Mouse (Mus musculus): ENCODE results near the gene Rasgef1b.
A peak's percentile ranks its signal among the peaks of the same experiment; 100 is the strongest.

Gene Rasgef1b

GRCm38 (mm10) chr5:99287647-99288185 lies 441.1 kb downstream of the Rasgef1b start:
- DNase-seq (ENCODE audit: low spot score): peak; percentile 24

GRCm38 (mm10) chr5:99286575-99286974 lies 442.3 kb downstream of the Rasgef1b start:
- no peak for DNase-seq (ENCODE audit: low spot score)

- no peak for DNase-seq (ENCODE audit: low spot score)
Observed at GRCm38 (mm10) chr5:99286024-99286423, 442.8 kb downstream of the Rasgef1b start.

- DNase-seq (ENCODE audit: low spot score): no peak
Observed at GRCm38 (mm10) chr5:99284369-99284768, 444.5 kb downstream of the Rasgef1b start.

GRCm38 (mm10) chr5:99283636-99284035 lies 445.2 kb downstream of the Rasgef1b start:
- DNase-seq (ENCODE audit: low spot score): no peak

- no peak for DNase-seq (ENCODE audit: low spot score)
Observed at GRCm38 (mm10) chr5:99280536-99280935, 448.3 kb downstream of the Rasgef1b start.

- no peak for DNase-seq (ENCODE audit: low spot score)
Observed at GRCm38 (mm10) chr5:99279016-99279757, 449.7 kb downstream of the Rasgef1b start.

- DNase-seq (ENCODE audit: low spot score): no peak
Observed at GRCm38 (mm10) chr5:99278364-99278763, 450.5 kb downstream of the Rasgef1b start.

- no peak for DNase-seq (ENCODE audit: low spot score)
Observed at GRCm38 (mm10) chr5:99277536-99277935, 451.3 kb downstream of the Rasgef1b start.

- DNase-seq (ENCODE audit: low spot score): no peak
Observed at GRCm38 (mm10) chr5:99274119-99274563, 454.7 kb downstream of the Rasgef1b start.

GRCm38 (mm10) chr5:99271531-99271930 lies 457.3 kb downstream of the Rasgef1b start:
- DNase-seq (ENCODE audit: low spot score): no peak

GRCm38 (mm10) chr5:99269131-99269530 lies 459.7 kb downstream of the Rasgef1b start:
- no peak for DNase-seq (ENCODE audit: low spot score)

- DNase-seq (ENCODE audit: low spot score): no peak
Observed at GRCm38 (mm10) chr5:99267338-99267737, 461.5 kb downstream of the Rasgef1b start.

- DNase-seq (ENCODE audit: low spot score): no peak
Observed at GRCm38 (mm10) chr5:99266301-99266700, 462.6 kb downstream of the Rasgef1b start.

GRCm38 (mm10) chr5:99262197-99262920 lies 466.5 kb downstream of the Rasgef1b start:
- DNase-seq (ENCODE audit: low spot score): no peak

- no peak for DNase-seq (ENCODE audit: low spot score)
Observed at GRCm38 (mm10) chr5:99261121-99261724, 467.6 kb downstream of the Rasgef1b start.

GRCm38 (mm10) chr5:99258003-99258500 lies 470.8 kb downstream of the Rasgef1b start:
- no peak for DNase-seq (ENCODE audit: low spot score)

GRCm38 (mm10) chr5:99252203-99253135 lies 476.4 kb downstream of the Rasgef1b start:
- DNase-seq (ENCODE audit: low spot score): peak; percentile 94

GRCm38 (mm10) chr5:99251379-99252202 lies 477.3 kb downstream of the Rasgef1b start:
- DNase-seq (ENCODE audit: low spot score): no peak

GRCm38 (mm10) chr5:99250820-99251219 lies 478.0 kb downstream of the Rasgef1b start:
- no peak for DNase-seq (ENCODE audit: low spot score)

Data from left cerebral cortex, adult 11 months (tissue).